Comparison of ENCODE assay signal across 8 mouse cellular contexts in genomic region chr2:125247108-125247961, GRCm38 (mm10). TPM values are rescaled to one million over a fixed set of nuclear protein-coding genes. Genes with fewer than 3 reads are reported as not detected.
DNase-seq lines count a peak whose midpoint lies in the region; ATAC-seq and TF ChIP-seq lines count a peak whose summit lies in the region.

Gene Dut (plus strand): TSS chr2:125247190.

- ATAC-seq in kidney, embryonic 14.5 days (ENCODE audit: low FRiP score, low TSS enrichment), result peak; percentile 99
- ATAC-seq in limb, embryonic 15.5 days (ENCODE audit: insufficient number of reproducible peaks, low FRiP score, low TSS enrichment, low read depth), result peak; percentile 100

- no peaks in the 10 kb centered on the region for H3K27me3 ChIP-seq in kidney, embryonic 14.5 days (ENCODE audit: control insufficient read depth, insufficient read depth, low read length)
- no peaks in the 10 kb centered on the region for H3K27me3 ChIP-seq in limb, embryonic 15.5 days

- peak within 1 kb of the TSS; percentile 82 for H3K9ac ChIP-seq in kidney, embryonic 14.5 days (ENCODE audit: low read depth, low read length)
- peak within 1 kb of the TSS; percentile 79 for H3K9ac ChIP-seq in limb, embryonic 15.5 days

- peak within 1 kb of the TSS; percentile 51 for H3K27ac ChIP-seq in bone marrow macrophage, adult 2 months (ENCODE audit: insufficient read depth, low read depth, low read length)
- H3K27ac ChIP-seq in embryonic fibroblast, embryonic 13.5 days (ENCODE audit: insufficient read depth, low read length), result peak within 1 kb of the TSS; percentile 75
- peak within 1 kb of the TSS; percentile 85 for H3K27ac ChIP-seq in kidney, embryonic 14.5 days (ENCODE audit: low read depth, low read length)
- H3K27ac ChIP-seq in limb, embryonic 15.5 days, result peak within 1 kb of the TSS; percentile 97

- H3K36me3 ChIP-seq in kidney, embryonic 14.5 days (ENCODE audit: control insufficient read depth, insufficient read depth, low read length), result peaks cover 25% of the 10 kb centered on the region
- H3K36me3 ChIP-seq in limb, embryonic 15.5 days, result peaks cover 19% of the 10 kb centered on the region

- H3K4me3 ChIP-seq in bone marrow macrophage, adult 2 months (ENCODE audit: insufficient read depth, low read length), result peak within 1 kb of the TSS; percentile 95
- H3K4me3 ChIP-seq in embryonic fibroblast, embryonic 13.5 days (ENCODE audit: insufficient read depth, low read length), result peak within 1 kb of the TSS; percentile 72
- H3K4me3 ChIP-seq in kidney, embryonic 14.5 days (ENCODE audit: low read length), result peak within 1 kb of the TSS; percentile 65
- peak within 1 kb of the TSS; percentile 74 for H3K4me3 ChIP-seq in limb, embryonic 15.5 days

- TF ChIP-seq CTCF in bone marrow macrophage, adult 2 months (IDR thresholded peaks at IDR 0.05; ENCODE audit: low read depth, low read length), result no peak
- TF ChIP-seq CTCF in embryonic fibroblast, embryonic 13.5 days (IDR thresholded peaks at IDR 0.05; ENCODE audit: borderline replicate concordance, insufficient read depth, low read length), result no peak

- H3K9me3 ChIP-seq in kidney, embryonic 14.5 days (ENCODE audit: control insufficient read depth, low read length), result no peaks in the 10 kb centered on the region
- H3K9me3 ChIP-seq in limb, embryonic 15.5 days, result no peaks in the 10 kb centered on the region

- H3K4me2 ChIP-seq in kidney, embryonic 14.5 days (replicated peaks; ENCODE audit: low read depth, low read length), result peak within 1 kb of the TSS; percentile 62
- H3K4me2 ChIP-seq in limb, embryonic 15.5 days, result peak within 1 kb of the TSS; percentile 61

- peak; percentile 98 for DNase-seq in A20 (ENCODE audit: low read depth, low spot score)
- peak; percentile 92 for DNase-seq in heart, adult 9 months (ENCODE audit: low spot score in 2 of 2)
- peak; percentile 65 to 78 for DNase-seq in monocyte, adult 2 months (ENCODE audit: low read depth in 1 of 2, low spot score in 2 of 2)
- peak; percentile 96 to 98 for DNase-seq in spleen, postnatal 36 days (ENCODE audit: low spot score in 2 of 2)

- H3K4me1 ChIP-seq in bone marrow macrophage, adult 2 months (ENCODE audit: control insufficient read depth, insufficient read depth, low read length), result peaks cover 16% of the 10 kb centered on the region; the same call in 1 of the 2 replicates
- H3K4me1 ChIP-seq in embryonic fibroblast, embryonic 13.5 days (ENCODE audit: control insufficient read depth, insufficient read depth, low read length), result peaks cover 7% of the 10 kb centered on the region
- H3K4me1 ChIP-seq in kidney, embryonic 14.5 days (ENCODE audit: control insufficient read depth, insufficient read depth, low read length), result peaks cover 5% of the 10 kb centered on the region; the same call in 1 of the 2 replicates
- peaks cover 15% of the 10 kb centered on the region for H3K4me1 ChIP-seq in limb, embryonic 15.5 days

- WGBS in kidney, embryonic 14.5 days, result under 1% methylated on average over 74 of the region's 96 CpGs
- under 1% methylated on average over 86 of the region's 96 CpGs for whole genome bisulfite sequencing in limb, embryonic 15.5 days

- TF ChIP-seq POLR2A in bone marrow macrophage, adult 2 months (IDR thresholded peaks at IDR 0.05; ENCODE audit: borderline replicate concordance, low read depth, low read length), result no peak
- TF ChIP-seq POLR2A in embryonic fibroblast, embryonic 13.5 days (IDR thresholded peaks at IDR 0.05; ENCODE audit: low read depth, low read length), result peak; percentile 77

RNA-seq across cellular contexts. Expression of gene Dut, which starts in this region (rescaled TPM):
- polyA plus RNA-seq in bone marrow macrophage, adult 2 months (2012; ENCODE audit: insufficient read depth, insufficient read length, missing spikeins), result 17.7 and 19.4 TPM in 2 replicates
- polyA plus RNA-seq in embryonic fibroblast, embryonic 13.5 days (2011; ENCODE audit: insufficient read length, low read depth, missing spikeins), result 58.6 and 66.6 TPM in 2 replicates
- 217 and 261 TPM in 2 replicates for polyA plus RNA-seq in kidney, embryonic 14.5 days (2014; fragmentation: Nextera tagmentation; extraction: Ambion mirVana)
- 97.0 and 100 TPM in 2 replicates for polyA plus RNA-seq in limb, embryonic 15.5 days (2015; fragmentation: Nextera tagmentation; extraction: Ambion mirVana)

Comparison
In these comparisons a context has a peak if more than half of its experiments do, and no peak if none do; other contexts are left out.
1. Peak in every context shown above with its lines: DNase-seq, ATAC-seq, H3K4me3 ChIP-seq and H3K27ac ChIP-seq.